Mouse (Mus musculus): ENCODE data around the gene Nup188.

DNA sequence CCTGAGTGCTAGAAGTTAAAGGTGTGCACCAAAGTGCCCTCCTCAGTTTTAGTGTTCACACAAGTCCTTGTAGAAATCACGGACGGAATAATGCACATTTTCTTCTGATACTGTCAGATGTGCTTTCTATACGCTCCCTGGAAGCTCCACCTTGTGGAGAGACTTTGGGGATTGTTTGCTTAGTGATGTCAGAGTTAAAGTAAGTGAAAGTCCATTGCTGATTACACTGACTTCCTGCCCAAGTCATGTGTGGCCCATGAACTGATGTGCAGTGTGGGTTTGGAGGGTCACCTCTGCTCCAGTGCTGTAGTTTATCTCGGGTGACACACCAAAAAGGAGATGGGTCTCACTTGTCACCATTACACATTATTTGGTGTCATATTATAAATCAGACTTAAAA lies 33.1 kb downstream of the Nup188 start:
- TF ChIP-seq CTCF (IDR thresholded peaks at IDR 0.05; ENCODE audit: low read depth): peak; percentile 34
- TF ChIP-seq EP300 (IDR thresholded peaks at IDR 0.05; ENCODE audit: low read depth): no peak
